ENCODE assay signal across 9 mouse cellular contexts in genomic region chr4:82271547-82271946, GRCm38 (mm10).
A peak's percentile ranks its signal among the peaks of the same experiment; 100 is the strongest.
DNase-seq lines count a peak whose midpoint lies in the region; ATAC-seq and TF ChIP-seq lines count a peak whose summit lies in the region.
"Had no signal": no experiment of that assay in that cellular context is flagged by ENCODE, and none has a peak within 500 bp of the region (broad histone marks: within the 10 kb centered on the region; RNA-seq: fewer than 3 reads in every experiment).

No protein-coding gene starts in this region.

- no peak overlapping the region for H3K4me3 ChIP-seq in heart, embryonic 13.5 days
- no peak overlapping the region for H3K4me3 ChIP-seq in neural tube, embryonic 11.5 days (ENCODE audit: low read depth, low read length)
- no peak overlapping the region for H3K4me3 ChIP-seq in neural tube, embryonic 15.5 days (replicated peaks)
- no peak overlapping the region for H3K4me3 ChIP-seq in hindbrain, postnatal 0 days (ENCODE audit: low read length)

- 61% methylated on average over 3 of the region's 3 CpGs for WGBS in heart, embryonic 13.5 days
- WGBS in neural tube, embryonic 11.5 days: 62% methylated on average over 3 of the region's 3 CpGs
- 51% methylated on average over 3 of the region's 3 CpGs for WGBS in neural tube, embryonic 15.5 days
- WGBS in hindbrain, postnatal 0 days: 44% methylated on average over 3 of the region's 3 CpGs

- H3K9me3 ChIP-seq in heart, embryonic 13.5 days: no peaks in the 10 kb centered on the region
- no peaks in the 10 kb centered on the region for H3K9me3 ChIP-seq in neural tube, embryonic 11.5 days (ENCODE audit: control insufficient read depth, low read length)
- H3K9me3 ChIP-seq in neural tube, embryonic 15.5 days (replicated peaks): no peaks in the 10 kb centered on the region
- H3K9me3 ChIP-seq in hindbrain, postnatal 0 days (ENCODE audit: low read length): no peaks in the 10 kb centered on the region

- H3K4me1 ChIP-seq in heart, embryonic 13.5 days: peaks cover 36% of the 10 kb centered on the region
- H3K4me1 ChIP-seq in neural tube, embryonic 11.5 days (ENCODE audit: control insufficient read depth, insufficient read depth, low read length): peaks cover 5% of the 10 kb centered on the region
- H3K4me1 ChIP-seq in neural tube, embryonic 15.5 days: 0 out of 2 replicates have a peak, but pooled peaks cover 10% of the 10 kb centered on the region
- H3K4me1 ChIP-seq in hindbrain, postnatal 0 days (ENCODE audit: insufficient read depth, low read length): no peaks in the 10 kb centered on the region

- H3K9ac ChIP-seq in heart, embryonic 13.5 days: no peak overlapping the region
- no peak overlapping the region for H3K9ac ChIP-seq in neural tube, embryonic 11.5 days (ENCODE audit: low read length)
- H3K9ac ChIP-seq in neural tube, embryonic 15.5 days (replicated peaks): no peak overlapping the region
- H3K9ac ChIP-seq in hindbrain, postnatal 0 days (replicated peaks; ENCODE audit: low read length): no peak overlapping the region
- H3K9ac ChIP-seq: liver, embryonic 14.5 days had no signal

- peak; percentile 26; the same call in 1 of the 2 replicates for TF ChIP-seq CTCF in hindbrain, postnatal 0 days (IDR thresholded peaks at IDR 0.05; ENCODE audit: low read depth)

- no peak for ATAC-seq in heart, embryonic 13.5 days (ENCODE audit: extremely low read depth, insufficient number of reproducible peaks, low FRiP score, low TSS enrichment)
- ATAC-seq in neural tube, embryonic 11.5 days (ENCODE audit: insufficient read depth, low FRiP score, low TSS enrichment): 0 out of 2 replicates have a peak, but pooled peaks have one; percentile 58
- ATAC-seq in neural tube, embryonic 15.5 days (ENCODE audit: low FRiP score): no peak
- ATAC-seq in hindbrain, postnatal 0 days: peak; percentile 63; the same call in 1 of the 2 replicates

- no peak for DNase-seq in heart, adult 8-10 months (ENCODE audit: low spot score)
- DNase-seq in neural tube, embryonic 11.5 days (ENCODE audit: low spot score): peak; percentile 29
- peak; percentile 32 for DNase-seq in hindbrain, postnatal 0 days (ENCODE audit: low spot score)
- no peak for DNase-seq in left cerebral cortex, adult 8-10 months (ENCODE audit: low spot score in 2 of 2)
- no peak for DNase-seq in cerebellum, postnatal 36 days
- DNase-seq: kidney, adult 2 months had no signal

- H3K4me2 ChIP-seq in heart, embryonic 13.5 days: no peak overlapping the region
- H3K4me2 ChIP-seq in neural tube, embryonic 11.5 days (ENCODE audit: low read depth): no peak overlapping the region
- no peak overlapping the region for H3K4me2 ChIP-seq in neural tube, embryonic 15.5 days
- H3K4me2 ChIP-seq in hindbrain, postnatal 0 days (ENCODE audit: low read depth, low read length): no peak overlapping the region

- no peaks in the 10 kb centered on the region for H3K36me3 ChIP-seq in heart, embryonic 13.5 days
- H3K36me3 ChIP-seq in neural tube, embryonic 11.5 days (ENCODE audit: control insufficient read depth, insufficient read depth, low read length): no peaks in the 10 kb centered on the region
- no peaks in the 10 kb centered on the region for H3K36me3 ChIP-seq in neural tube, embryonic 15.5 days
- H3K36me3 ChIP-seq in hindbrain, postnatal 0 days (ENCODE audit: insufficient read depth, low read length): no peaks in the 10 kb centered on the region

- peak overlapping the region; percentile 76 for H3K27ac ChIP-seq in heart, embryonic 13.5 days (replicated peaks)
- H3K27ac ChIP-seq in neural tube, embryonic 11.5 days (ENCODE audit: low read depth, low read length): no peak overlapping the region
- no peak overlapping the region for H3K27ac ChIP-seq in neural tube, embryonic 15.5 days (replicated peaks)
- H3K27ac ChIP-seq in hindbrain, postnatal 0 days: no peak overlapping the region
- H3K27ac ChIP-seq: liver, embryonic 14.5 days had no signal

- H3K27me3 ChIP-seq in heart, embryonic 13.5 days (replicated peaks): no peaks in the 10 kb centered on the region
- no peaks in the 10 kb centered on the region for H3K27me3 ChIP-seq in neural tube, embryonic 11.5 days (ENCODE audit: control insufficient read depth, insufficient read depth, low read length)
- H3K27me3 ChIP-seq in neural tube, embryonic 15.5 days (replicated peaks): no peaks in the 10 kb centered on the region
- H3K27me3 ChIP-seq in hindbrain, postnatal 0 days (ENCODE audit: insufficient read depth, low read length): no peaks in the 10 kb centered on the region

Comparison
In these comparisons a context has a peak if more than half of its experiments do, and no peak if none do; other contexts are left out.
1. ATAC-seq: peak in neural tube, embryonic 11.5 days (single experiment) and hindbrain, postnatal 0 days (single experiment); none in heart, embryonic 13.5 days (single experiment) and neural tube, embryonic 15.5 days (single experiment).
2. DNase-seq: peak in neural tube, embryonic 11.5 days (single experiment) and hindbrain, postnatal 0 days (single experiment); none in heart, adult 8-10 months (single experiment), left cerebral cortex, adult 8-10 months (0 of 2) and cerebellum, postnatal 36 days (0 of 2).